In the genomic region with DNA sequence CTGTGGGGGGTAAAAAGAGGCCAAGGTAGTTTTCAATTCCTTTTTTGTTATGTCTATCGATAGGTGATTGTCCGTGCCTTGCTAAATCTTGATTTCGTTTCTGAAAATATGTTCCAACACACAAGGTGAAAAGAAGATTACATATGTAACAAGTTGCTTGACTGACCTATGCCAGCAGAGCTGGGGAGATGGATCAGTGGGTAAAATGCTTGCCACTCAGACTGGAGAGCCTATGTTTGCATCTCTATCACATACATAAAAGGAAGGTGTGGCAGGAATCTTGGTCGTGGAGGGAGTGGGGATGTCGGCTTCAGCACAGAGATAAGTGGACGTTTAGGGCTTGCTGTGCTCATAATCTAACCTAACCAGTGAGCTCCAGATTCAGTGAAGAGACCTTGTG, we compare ENCODE assay signal across 18 mouse cellular contexts.
"Had no signal": no experiment of that assay in that cellular context is flagged by ENCODE, and none has a peak within 500 bp of the region (broad histone marks: within the 10 kb centered on the region; RNA-seq: fewer than 3 reads in every experiment).

No protein-coding gene starts in this region.

- H3K27me3 ChIP-seq: midbrain, embryonic 15.5 days; neural tube, embryonic 13.5 days had no signal

- H3K36me3 ChIP-seq: limb, embryonic 10.5 days; liver, embryonic 15.5 days; midbrain, embryonic 15.5 days; neural tube, embryonic 13.5 days had no signal

- H3K9ac ChIP-seq: liver, embryonic 15.5 days; lung, embryonic 14.5 days; midbrain, embryonic 15.5 days; neural tube, embryonic 13.5 days had no signal

- H3K9me3 ChIP-seq: limb, embryonic 10.5 days; liver, embryonic 15.5 days; midbrain, embryonic 15.5 days; neural tube, embryonic 13.5 days had no signal

- DNase-seq: kidney, postnatal 4 days; lung, embryonic 14.5 days; lung, postnatal 14 days; retina, postnatal 1 day; right cerebral cortex, postnatal 4 days; spleen, adult 18-20 months; thymus, adult 18-20 months; thymus, postnatal 14 days had no signal

- H3K27ac ChIP-seq: kidney, postnatal 0 days; left cerebral cortex, adult 2 months; limb, embryonic 10.5 days; liver, embryonic 15.5 days; macrophage; midbrain, embryonic 15.5 days; neural tube, embryonic 13.5 days had no signal

- ATAC-seq: midbrain, embryonic 15.5 days had no signal

- H3K4me2 ChIP-seq: liver, embryonic 11.5 days; liver, embryonic 15.5 days; lung, embryonic 14.5 days; midbrain, embryonic 11.5 days; midbrain, embryonic 15.5 days; neural tube, embryonic 13.5 days had no signal

- H3K4me3 ChIP-seq: left cerebral cortex, adult 2 months; limb, embryonic 10.5 days; liver, embryonic 15.5 days; megakaryocyte, embryonic 14.5 days; midbrain, embryonic 15.5 days; neural tube, embryonic 13.5 days had no signal

- H3K4me1 ChIP-seq: liver, embryonic 15.5 days; megakaryocyte, embryonic 14.5 days; midbrain, embryonic 15.5 days; neural tube, embryonic 13.5 days had no signal
